Mouse (Mus musculus): ENCODE results near the gene Xlr5a. TPM values are rescaled to one million over a fixed set of nuclear protein-coding genes. Genes with fewer than 3 reads are reported as not detected.
"Not testable (repeated sequence)": the region's sequence is repeated elsewhere in the genome, so short reads cannot be mapped to it uniquely, and the experiment has no call there.

The Xlr5a gene
- polyA plus RNA-seq, 1 experiment from 2014 or later = not detected

DNA sequence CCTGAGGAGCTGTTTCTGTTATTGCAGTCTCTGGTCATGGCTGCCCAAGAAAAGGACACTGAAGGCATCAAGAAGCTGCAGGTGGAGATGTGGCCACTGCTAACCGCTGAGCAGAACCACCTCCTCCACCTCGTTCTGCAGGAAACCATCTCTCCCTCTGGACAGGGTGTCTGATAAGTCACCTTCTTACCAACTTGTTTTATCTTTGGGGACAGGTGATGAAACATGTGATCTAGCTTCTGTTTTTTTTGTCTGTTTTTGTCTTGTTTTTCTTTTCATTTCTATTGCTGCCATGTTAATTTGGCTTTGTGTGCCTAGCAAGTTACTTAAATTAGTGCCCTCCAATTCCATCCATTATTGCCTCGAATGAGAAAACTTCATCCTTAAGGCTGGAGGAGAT is 63.5 kb downstream of the Xlr5a start:
- H3K4me1 ChIP-seq = no peaks in the 10 kb centered on the region
- H3K27ac ChIP-seq = peak overlapping the region; percentile 89; the same call in 1 of the 2 replicates
- WGBS = 33% methylated on average over 3 of the region's 3 CpGs
- H3K9me3 ChIP-seq = no peaks in the 10 kb centered on the region
- peak overlapping the region; percentile 72 for H3K4me3 ChIP-seq
- no peaks in the 10 kb centered on the region for H3K36me3 ChIP-seq
- DNase-seq (ENCODE audit: low spot score) = no peak
- H3K27me3 ChIP-seq (ENCODE audit: insufficient read depth, poor library complexity, severe bottlenecking) = peaks cover 18% of the 10 kb centered on the region

DNA sequence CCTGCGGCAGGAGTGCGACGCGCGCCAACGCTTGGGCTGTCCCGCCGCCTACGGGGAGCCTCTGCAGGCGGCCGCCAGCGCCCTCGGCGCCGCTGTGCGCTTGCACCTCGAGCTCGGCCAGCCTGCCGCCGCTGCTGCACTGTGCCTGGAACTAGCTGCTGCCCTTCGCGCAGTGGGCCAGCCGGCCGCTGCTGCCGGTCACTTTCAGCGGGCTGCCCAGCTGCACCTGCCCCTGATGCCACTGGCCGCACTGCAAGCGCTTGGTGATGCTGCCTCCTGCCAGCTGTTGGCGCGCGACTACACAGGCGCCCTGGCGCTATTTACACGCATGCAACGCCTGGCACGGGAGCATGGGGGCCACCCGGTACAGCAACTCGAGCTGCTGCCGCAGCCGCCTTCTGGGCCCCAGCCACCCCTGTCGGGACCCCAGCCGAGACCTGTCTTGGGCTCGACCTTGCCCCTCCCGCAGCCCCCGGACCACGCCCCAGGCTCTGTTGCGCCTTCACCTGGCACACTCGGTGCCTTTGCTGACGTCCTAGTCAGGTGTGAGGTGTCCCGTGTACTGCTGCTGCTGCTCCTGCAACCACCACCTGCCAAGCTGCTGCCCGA is 64.1 kb downstream of the Xlr5a start:
- peaks cover 18% of the 10 kb centered on the region for H3K27me3 ChIP-seq (ENCODE audit: insufficient read depth, poor library complexity, severe bottlenecking)
- peak; percentile 76 for DNase-seq (ENCODE audit: low spot score)
- H3K9me3 ChIP-seq = no peaks in the 10 kb centered on the region
- no peaks in the 10 kb centered on the region for H3K36me3 ChIP-seq
- peak overlapping the region; percentile 89 for H3K27ac ChIP-seq
- WGBS = 18% methylated on average over 50 of the region's 51 CpGs
- H3K4me3 ChIP-seq = peak overlapping the region; percentile 72
- H3K4me1 ChIP-seq = no peaks in the 10 kb centered on the region

DNA sequence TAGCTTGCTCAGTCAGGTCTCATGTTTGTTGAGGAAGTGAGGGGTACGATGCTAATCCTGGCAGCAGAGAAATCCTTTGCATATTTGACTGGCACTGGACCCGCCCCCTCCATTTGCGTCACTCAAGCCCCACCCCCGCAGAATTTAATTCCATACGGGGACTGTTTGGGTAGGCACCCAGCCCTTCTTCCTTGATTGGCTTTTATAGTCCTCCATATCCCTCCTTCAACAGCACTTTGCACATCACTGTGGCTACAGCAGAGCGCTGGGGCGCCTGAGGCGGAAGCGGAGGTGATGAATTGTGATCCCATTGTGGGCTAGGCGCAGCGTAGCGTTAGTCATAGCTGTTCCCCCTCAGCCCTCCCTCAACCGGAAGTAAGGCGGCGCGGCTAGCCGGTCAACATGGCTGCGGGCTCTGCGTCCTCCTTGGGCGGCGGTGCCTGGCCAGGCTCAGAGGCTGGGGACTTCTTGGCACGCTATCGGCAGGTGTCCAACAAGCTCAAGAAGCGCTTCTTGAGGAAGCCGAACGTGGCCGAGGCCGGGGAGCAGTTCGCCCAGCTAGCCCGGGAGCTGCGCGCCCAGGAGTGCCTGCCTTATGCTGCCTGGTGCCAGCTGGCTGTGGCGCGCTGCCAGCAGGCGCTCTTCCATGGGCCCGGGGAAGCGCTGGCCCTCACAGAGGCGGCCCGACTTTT is 64.7 kb downstream of the Xlr5a start, which contains the start of gene F8a:
TSS of gene F8a (plus strand) at position 378 of the 692 bp plus-strand sequence.
- peaks cover 18% of the 10 kb centered on the region for H3K27me3 ChIP-seq (ENCODE audit: insufficient read depth, poor library complexity, severe bottlenecking)
- 13% methylated on average over 39 of the region's 39 CpGs for WGBS
- peak within 1 kb of the TSS; percentile 72 for H3K4me3 ChIP-seq
- no peaks in the 10 kb centered on the region for H3K36me3 ChIP-seq
- peak within 1 kb of the TSS; percentile 89 for H3K27ac ChIP-seq
- no peaks in the 10 kb centered on the region for H3K9me3 ChIP-seq
- no peaks in the 10 kb centered on the region for H3K4me1 ChIP-seq
- DNase-seq (ENCODE audit: low spot score) = peak; percentile 89

DNA sequence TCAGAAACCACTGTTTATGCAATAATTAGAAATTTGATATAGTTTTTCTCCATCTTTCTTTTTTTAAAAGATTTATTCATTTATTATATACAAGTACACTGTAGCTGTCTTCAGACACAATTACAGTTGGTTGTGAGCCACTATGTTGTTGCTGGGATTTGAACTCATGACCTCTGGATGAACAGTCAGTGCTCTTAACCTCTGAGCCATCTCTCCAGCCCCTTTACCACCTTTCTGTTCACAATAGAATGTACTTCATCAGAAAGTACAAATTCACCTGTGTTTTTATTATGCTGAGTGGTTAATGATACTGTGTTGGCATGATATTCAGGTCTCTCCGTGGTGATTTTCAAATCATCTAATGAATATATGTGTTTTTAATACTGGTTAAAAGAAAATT is 67.4 kb downstream of the Xlr5a start:
- Histone ChIP-seq H3K27me3 (ENCODE audit: insufficient read depth, poor library complexity, severe bottlenecking) (peaks cover 18% of the 10 kb centered on the region), H3K27ac (no peak overlapping the region), H3K36me3 (no peaks in the 10 kb centered on the region), H3K9me3 (no peaks in the 10 kb centered on the region), H3K4me1 (no peaks in the 10 kb centered on the region), H3K4me3 (no peak overlapping the region)
- WGBS = 51% methylated on average over 1 of the region's 1 CpGs
- no peak for DNase-seq (ENCODE audit: low spot score)

DNA sequence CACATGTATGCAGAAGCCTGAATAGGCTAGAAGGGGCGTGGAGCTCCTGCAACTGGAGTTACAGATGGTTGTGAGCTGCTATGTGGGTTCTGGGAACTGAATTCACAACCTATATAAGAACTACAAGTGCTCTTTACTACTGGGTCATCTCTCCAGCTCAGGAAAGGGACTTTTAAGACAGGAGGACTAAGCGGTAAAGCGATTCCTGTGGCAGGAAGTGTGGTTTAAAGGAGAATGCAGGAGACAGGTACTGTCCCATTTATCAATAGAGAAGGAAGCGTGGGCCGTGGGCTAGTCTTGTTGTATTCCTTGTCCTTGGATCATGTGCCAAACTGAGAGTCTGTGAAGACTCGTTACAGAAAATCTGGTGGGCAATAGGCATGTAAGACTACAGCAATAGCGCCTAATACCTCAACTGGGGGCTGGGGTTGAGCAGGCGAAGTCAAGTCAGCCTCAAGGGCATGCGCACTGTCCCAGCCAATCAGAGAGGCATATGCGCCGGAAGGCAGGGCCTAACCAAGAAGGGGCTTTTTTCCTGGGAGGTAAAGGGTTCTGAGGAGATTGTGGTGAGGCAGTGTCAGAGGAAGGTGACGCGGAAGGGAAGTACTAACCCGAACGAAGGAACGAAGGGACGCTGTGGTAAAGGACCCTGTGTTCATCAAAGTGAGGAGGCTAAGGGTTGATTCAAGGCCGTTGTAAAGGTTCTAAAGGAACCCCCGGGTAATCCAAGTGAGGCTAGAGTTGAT is 78.8 kb downstream of the Xlr5a start, which contains the start of gene Xlr4b:
TSS of gene Xlr4b (plus strand) at position 515 of the 746 bp plus-strand sequence.
- H3K27me3 ChIP-seq (ENCODE audit: insufficient read depth, poor library complexity, severe bottlenecking); H3K9me3 ChIP-seq; H3K36me3 ChIP-seq; DNase-seq (ENCODE audit: low spot score); H3K4me3 ChIP-seq; H3K4me1 ChIP-seq; H3K27ac ChIP-seq: not testable (repeated sequence)
- WGBS = 70% methylated on average over 19 of the region's 19 CpGs

DNA sequence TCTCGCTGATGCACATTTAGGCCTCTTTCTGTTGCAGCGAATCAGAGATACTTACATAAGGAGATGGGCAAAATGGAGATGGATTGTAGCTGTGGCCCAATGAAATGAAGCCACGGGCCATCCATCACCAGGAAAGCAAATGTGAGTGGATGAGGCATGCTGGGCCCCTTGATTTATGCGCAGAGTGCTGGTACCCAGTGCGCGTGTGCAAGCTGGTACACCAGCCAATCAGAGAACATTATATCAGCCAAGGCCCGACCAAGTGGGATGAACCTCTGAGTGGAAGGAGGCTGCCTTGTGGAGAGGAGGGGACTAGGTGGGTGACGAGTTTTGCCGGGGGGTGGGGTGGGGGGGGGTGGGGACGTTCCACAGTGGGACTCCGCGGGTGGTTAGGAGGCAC is 100.8 kb downstream of the Xlr5a start, which contains the start of gene Xlr3b:
TSS of gene Xlr3b (plus strand) at position 274 of the 400 bp plus-strand sequence.
- H3K27ac ChIP-seq; H3K27me3 ChIP-seq (ENCODE audit: insufficient read depth, poor library complexity, severe bottlenecking); H3K36me3 ChIP-seq; H3K4me3 ChIP-seq; H3K9me3 ChIP-seq; H3K4me1 ChIP-seq: not testable (repeated sequence)
- WGBS = 77% methylated on average over 12 of the region's 12 CpGs
- peak; percentile 45 for DNase-seq (ENCODE audit: low spot score)

DNA sequence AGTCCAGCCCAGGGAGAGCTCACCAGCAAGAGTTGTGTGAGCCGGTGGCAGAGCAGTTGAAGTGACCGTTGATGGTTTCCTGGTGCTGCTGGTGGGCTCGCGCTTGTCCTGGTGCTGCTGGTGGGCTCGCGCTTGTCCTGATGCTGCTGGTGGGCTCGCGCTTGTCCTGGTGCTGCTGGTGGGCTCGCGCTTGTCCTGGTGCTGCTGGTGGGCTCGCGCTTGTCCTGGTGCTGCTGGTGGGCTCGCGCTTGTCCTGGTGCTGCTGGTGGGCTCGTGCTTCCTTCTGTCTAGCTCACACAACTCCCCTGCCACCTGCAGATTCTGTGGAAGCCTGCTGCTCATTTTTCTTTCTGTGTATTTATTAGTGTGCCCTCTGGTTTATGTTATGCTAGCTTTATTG is 115.9 kb downstream of the Xlr5a start, which contains the start of gene Spin2d:
TSS of gene Spin2d (minus strand) at position 101 of the 400 bp plus-strand sequence.
- WGBS = 67% methylated on average over 9 of the region's 15 CpGs

DNA sequence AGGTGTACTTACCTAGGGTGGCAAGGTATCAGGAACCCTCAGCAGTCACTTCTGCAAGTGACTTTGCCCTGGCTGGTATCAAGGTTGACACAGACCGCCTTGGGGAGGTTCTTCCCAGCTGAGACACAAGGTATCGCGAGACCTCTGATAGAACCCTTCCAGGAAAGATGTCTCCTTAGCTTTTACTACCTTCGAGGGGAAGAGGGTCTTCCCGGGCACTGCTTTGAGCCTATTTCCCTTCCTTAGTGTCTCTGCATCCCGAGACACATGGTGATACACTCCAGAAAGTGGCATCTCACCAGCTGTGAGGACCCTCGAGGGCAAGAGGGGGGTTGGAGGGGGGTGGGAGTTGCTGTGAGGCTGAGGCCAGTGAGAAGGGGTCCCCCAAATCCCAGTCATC is 143.4 kb downstream of the Xlr5a start, which contains the start of gene DXBay18:
TSS of gene DXBay18 (minus strand) at position 101 of the 400 bp plus-strand sequence.
- WGBS = no CpG with 5 or more reads among the region's 7 CpGs
- not testable (repeated sequence) for DNase-seq (ENCODE audit: low spot score); H3K4me1 ChIP-seq; H3K4me3 ChIP-seq; H3K27me3 ChIP-seq (ENCODE audit: insufficient read depth, poor library complexity, severe bottlenecking); H3K9me3 ChIP-seq; H3K36me3 ChIP-seq; H3K27ac ChIP-seq

More for the DNA sequence above, 115.9 kb downstream of the Xlr5a start, which contains the start of gene Spin2d:
- not testable (repeated sequence) for H3K36me3 ChIP-seq; H3K27ac ChIP-seq; H3K4me3 ChIP-seq; H3K4me1 ChIP-seq; H3K9me3 ChIP-seq; DNase-seq (ENCODE audit: low spot score); H3K27me3 ChIP-seq (ENCODE audit: insufficient read depth, poor library complexity, severe bottlenecking)

DNA sequence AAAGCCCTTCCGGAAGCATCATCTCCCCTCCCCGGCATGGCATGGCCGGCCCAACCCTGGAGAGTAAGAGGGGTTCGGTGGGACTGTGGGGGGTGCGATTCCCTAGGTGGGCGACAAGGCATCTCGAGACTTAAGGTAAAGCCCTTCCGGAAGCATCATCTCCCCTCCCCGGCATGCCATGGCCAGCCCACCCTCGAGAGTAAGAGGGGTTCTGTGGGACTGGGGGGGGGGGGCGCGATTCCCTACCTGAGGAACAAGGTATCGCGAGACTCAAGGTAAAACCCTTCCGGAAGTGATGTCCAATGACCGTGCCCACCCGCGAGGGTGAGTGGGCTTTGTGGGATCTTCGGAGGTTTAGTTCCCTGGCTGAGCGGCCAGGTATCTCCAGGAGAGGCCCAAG is 144.3 kb downstream of the Xlr5a start, which contains the start of gene Xlr5b:
TSS of gene Xlr5b (plus strand) at position 301 of the 400 bp plus-strand sequence.
- not testable (repeated sequence) for DNase-seq (ENCODE audit: low spot score); H3K36me3 ChIP-seq; H3K27me3 ChIP-seq (ENCODE audit: insufficient read depth, poor library complexity, severe bottlenecking); H3K9me3 ChIP-seq; H3K4me1 ChIP-seq; H3K27ac ChIP-seq; H3K4me3 ChIP-seq
- no CpG with 5 or more reads among the region's 20 CpGs for WGBS

DNA sequence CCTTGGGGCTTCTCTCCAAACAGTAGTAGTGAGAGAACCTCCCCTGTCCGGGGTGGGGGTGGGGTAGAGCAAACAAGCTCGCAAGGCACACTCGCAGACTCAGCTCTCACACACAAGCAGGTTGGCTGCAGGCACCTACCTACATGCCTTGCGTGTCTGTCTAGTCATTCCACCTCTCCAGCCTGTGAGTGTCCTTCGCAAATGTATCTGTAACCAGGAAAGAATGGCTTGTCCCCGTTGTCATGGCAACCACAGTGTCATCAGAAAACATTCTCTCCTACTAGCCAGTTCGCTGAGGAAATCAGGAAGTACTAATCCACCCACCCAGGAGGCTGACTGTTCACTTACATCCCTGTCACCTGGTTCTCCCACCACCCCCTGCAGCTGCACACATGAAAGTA is 149.6 kb downstream of the Xlr5a start:
- not testable (repeated sequence) for H3K4me3 ChIP-seq; H3K36me3 ChIP-seq; DNase-seq (ENCODE audit: low spot score); H3K27ac ChIP-seq; H3K9me3 ChIP-seq; H3K4me1 ChIP-seq; H3K27me3 ChIP-seq (ENCODE audit: insufficient read depth, poor library complexity, severe bottlenecking)
- no CpG with 5 or more reads among the region's 7 CpGs for WGBS

DNA sequence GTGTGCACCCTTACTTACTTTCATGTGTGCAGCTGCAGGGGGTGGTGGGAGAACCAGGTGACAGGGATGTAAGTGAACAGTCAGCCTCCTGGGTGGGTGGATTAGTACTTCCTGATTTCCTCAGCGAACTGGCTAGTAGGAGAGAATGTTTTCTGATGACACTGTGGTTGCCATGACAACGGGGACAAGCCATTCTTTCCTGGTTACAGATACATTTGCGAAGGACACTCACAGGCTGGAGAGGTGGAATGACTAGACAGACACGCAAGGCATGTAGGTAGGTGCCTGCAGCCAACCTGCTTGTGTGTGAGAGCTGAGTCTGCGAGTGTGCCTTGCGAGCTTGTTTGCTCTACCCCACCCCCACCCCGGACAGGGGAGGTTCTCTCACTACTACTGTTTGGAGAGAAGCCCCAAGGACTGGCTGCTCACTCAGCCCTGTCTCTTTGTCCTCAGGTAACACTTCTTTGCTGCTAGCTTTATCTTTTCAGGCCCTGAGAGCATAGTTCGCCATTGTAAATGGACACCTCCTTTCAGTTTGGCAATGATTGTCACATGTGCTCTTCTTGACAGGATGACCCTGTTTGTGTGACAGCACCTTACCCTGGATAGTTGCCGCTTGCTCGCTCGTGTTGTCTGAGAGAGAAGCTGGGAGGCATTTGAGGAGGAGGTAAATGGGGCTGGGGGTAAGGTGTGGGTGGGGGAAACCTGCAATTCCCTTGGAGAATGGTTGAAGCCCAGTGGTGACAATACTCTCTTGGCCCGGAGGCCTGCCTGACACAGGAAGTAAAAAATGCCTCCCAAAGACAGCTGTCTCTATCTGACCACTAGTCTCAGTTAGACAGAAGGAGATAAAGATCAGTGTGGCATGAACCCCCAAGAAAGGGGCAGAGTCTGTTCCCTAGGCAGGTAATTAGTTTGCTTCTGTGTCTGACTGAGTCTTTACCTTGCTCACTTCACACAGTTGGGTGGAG is 169.6 kb downstream of the Xlr5a start:
- not testable (repeated sequence) for H3K27ac ChIP-seq; H3K9me3 ChIP-seq; H3K36me3 ChIP-seq; H3K4me3 ChIP-seq; H3K4me1 ChIP-seq; H3K27me3 ChIP-seq (ENCODE audit: insufficient read depth, poor library complexity, severe bottlenecking); DNase-seq (ENCODE audit: low spot score)
- WGBS = no CpG with 5 or more reads among the region's 12 CpGs

DNA sequence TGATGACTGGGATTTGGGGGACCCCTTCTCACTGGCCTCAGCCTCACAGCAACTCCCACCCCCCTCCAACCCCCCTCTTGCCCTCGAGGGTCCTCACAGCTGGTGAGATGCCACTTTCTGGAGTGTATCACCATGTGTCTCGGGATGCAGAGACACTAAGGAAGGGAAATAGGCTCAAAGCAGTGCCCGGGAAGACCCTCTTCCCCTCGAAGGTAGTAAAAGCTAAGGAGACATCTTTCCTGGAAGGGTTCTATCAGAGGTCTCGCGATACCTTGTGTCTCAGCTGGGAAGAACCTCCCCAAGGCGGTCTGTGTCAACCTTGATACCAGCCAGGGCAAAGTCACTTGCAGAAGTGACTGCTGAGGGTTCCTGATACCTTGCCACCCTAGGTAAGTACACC is 176.0 kb downstream of the Xlr5a start, which contains the start of gene Gm14685:
TSS of gene Gm14685 (plus strand) at position 301 of the 400 bp plus-strand sequence.
- H3K27ac ChIP-seq; H3K4me1 ChIP-seq; H3K9me3 ChIP-seq; H3K4me3 ChIP-seq; H3K27me3 ChIP-seq (ENCODE audit: insufficient read depth, poor library complexity, severe bottlenecking); H3K36me3 ChIP-seq; DNase-seq (ENCODE audit: low spot score): not testable (repeated sequence)
- no CpG with 5 or more reads among the region's 7 CpGs for WGBS

Data from heart, embryonic 10.5 days (tissue).